Mouse (Mus musculus): ENCODE results near the gene Pld4. TPM values are rescaled to one million over a fixed set of nuclear protein-coding genes. Genes with fewer than 3 reads are reported as not detected.

Gene Pld4
- total and polyA plus RNA-seq, 2 experiments, result 8.5 to 20.5 TPM

DNA sequence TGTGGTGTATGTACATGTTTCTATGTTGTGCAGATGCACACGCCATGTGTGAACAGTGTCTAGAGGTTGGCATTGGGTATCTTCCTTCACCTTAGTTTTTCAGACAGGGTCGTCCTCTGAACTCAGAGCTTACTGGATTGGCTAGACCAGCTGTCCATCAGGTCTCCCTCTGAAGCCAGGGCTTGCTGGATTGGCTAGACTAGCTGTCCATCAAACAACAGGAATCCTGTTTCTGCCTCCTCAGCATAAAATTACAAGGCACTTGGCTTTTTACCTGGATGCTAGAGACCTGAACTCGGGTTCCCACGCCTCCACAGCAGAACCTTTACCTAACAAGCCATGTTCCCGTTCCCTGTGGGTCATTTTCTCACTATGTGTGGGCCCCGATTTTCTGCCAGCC lies 8.6 kb downstream of the Pld4 start:
- WGBS, result 84% methylated on average over 6 of the region's 6 CpGs
- H3K9ac ChIP-seq (ENCODE audit: low read depth, low read length), result no peak overlapping the region
- no peaks in the 10 kb centered on the region for H3K36me3 ChIP-seq (ENCODE audit: control insufficient read depth, insufficient read depth, low read length)
- H3K4me3 ChIP-seq (ENCODE audit: insufficient read depth, low read depth, low read length), result no peak overlapping the region
- no peaks in the 10 kb centered on the region for H3K27me3 ChIP-seq (ENCODE audit: control insufficient read depth, insufficient read depth, low read length)
- TF ChIP-seq POLR2A (IDR thresholded peaks at IDR 0.05; ENCODE audit: extremely low read depth, insufficient read depth, low read length) (no peak), CTCF (IDR thresholded peaks at IDR 0.05; ENCODE audit: low read depth, low read length) (no peak)
- H3K27ac ChIP-seq (replicated peaks; ENCODE audit: insufficient read depth, low read depth, low read length), result no peak overlapping the region
- no peak for DNase-seq (ENCODE audit: extremely low read depth, low read depth, low spot score)
- no peaks in the 10 kb centered on the region for H3K4me1 ChIP-seq (ENCODE audit: control insufficient read depth, insufficient read depth, low read length)
- H3K79me2 ChIP-seq (ENCODE audit: control insufficient read depth, insufficient read depth, low read length), result no peaks in the 10 kb centered on the region

GRCm38 (mm10) chr12:112769751-112770150 lies 9.3 kb downstream of the Pld4 start:
- H3K27ac ChIP-seq (replicated peaks; ENCODE audit: insufficient read depth, low read depth, low read length), result no peak overlapping the region
- H3K36me3 ChIP-seq (ENCODE audit: control insufficient read depth, insufficient read depth, low read length), result no peaks in the 10 kb centered on the region
- TF ChIP-seq CTCF (IDR thresholded peaks at IDR 0.05; ENCODE audit: low read depth, low read length) (no peak), POLR2A (IDR thresholded peaks at IDR 0.05; ENCODE audit: extremely low read depth, insufficient read depth, low read length) (no peak)
- no peaks in the 10 kb centered on the region for H3K4me1 ChIP-seq (ENCODE audit: control insufficient read depth, insufficient read depth, low read length)
- DNase-seq (ENCODE audit: extremely low read depth, low read depth, low spot score), result no peak
- no peaks in the 10 kb centered on the region for H3K27me3 ChIP-seq (ENCODE audit: control insufficient read depth, insufficient read depth, low read length)
- no peak overlapping the region for H3K9ac ChIP-seq (ENCODE audit: low read depth, low read length)
- no peaks in the 10 kb centered on the region for H3K79me2 ChIP-seq (ENCODE audit: control insufficient read depth, insufficient read depth, low read length)
- H3K4me3 ChIP-seq (ENCODE audit: insufficient read depth, low read depth, low read length), result no peak overlapping the region
- 85% methylated on average over 2 of the region's 2 CpGs for WGBS

- Histone ChIP-seq H3K4me1 (ENCODE audit: control insufficient read depth, insufficient read depth, low read length) (no peaks in the 10 kb centered on the region), H3K27me3 (ENCODE audit: control insufficient read depth, insufficient read depth, low read length) (no peaks in the 10 kb centered on the region), H3K4me3 (ENCODE audit: insufficient read depth, low read depth, low read length) (no peak overlapping the region), H3K27ac (replicated peaks; ENCODE audit: insufficient read depth, low read depth, low read length) (no peak overlapping the region), H3K9ac (ENCODE audit: low read depth, low read length) (no peak overlapping the region), H3K36me3 (ENCODE audit: control insufficient read depth, insufficient read depth, low read length) (no peaks in the 10 kb centered on the region), H3K79me2 (ENCODE audit: control insufficient read depth, insufficient read depth, low read length) (no peaks in the 10 kb centered on the region)
- DNase-seq (ENCODE audit: extremely low read depth, low read depth, low spot score), result no peak
- WGBS, result 77% methylated on average over 4 of the region's 4 CpGs
- TF ChIP-seq CTCF (IDR thresholded peaks at IDR 0.05; ENCODE audit: low read depth, low read length), result no peak
- no peak for TF ChIP-seq POLR2A (IDR thresholded peaks at IDR 0.05; ENCODE audit: extremely low read depth, insufficient read depth, low read length)
These were observed 9.9 kb downstream of the Pld4 start for GRCm38 (mm10) chr12:112770396-112770795.

- Histone ChIP-seq H3K4me1 (ENCODE audit: control insufficient read depth, insufficient read depth, low read length) (no peaks in the 10 kb centered on the region), H3K27me3 (ENCODE audit: control insufficient read depth, insufficient read depth, low read length) (no peaks in the 10 kb centered on the region), H3K36me3 (ENCODE audit: control insufficient read depth, insufficient read depth, low read length) (no peaks in the 10 kb centered on the region), H3K9ac (ENCODE audit: low read depth, low read length) (no peak overlapping the region), H3K4me3 (ENCODE audit: insufficient read depth, low read depth, low read length) (no peak overlapping the region), H3K27ac (replicated peaks; ENCODE audit: insufficient read depth, low read depth, low read length) (no peak overlapping the region), H3K79me2 (ENCODE audit: control insufficient read depth, insufficient read depth, low read length) (no peaks in the 10 kb centered on the region)
- TF ChIP-seq CTCF (IDR thresholded peaks at IDR 0.05; ENCODE audit: low read depth, low read length) (no peak), POLR2A (IDR thresholded peaks at IDR 0.05; ENCODE audit: extremely low read depth, insufficient read depth, low read length) (no peak)
- WGBS, result 88% methylated on average over 14 of the region's 14 CpGs
- no peak for DNase-seq (ENCODE audit: extremely low read depth, low read depth, low spot score)
These were observed 11.9 kb downstream of the Pld4 start for GRCm38 (mm10) chr12:112772306-112772705.

GRCm38 (mm10) chr12:112773366-112773765 lies 12.9 kb downstream of the Pld4 start:
- Histone ChIP-seq H3K27me3 (ENCODE audit: control insufficient read depth, insufficient read depth, low read length) (no peaks in the 10 kb centered on the region), H3K9ac (ENCODE audit: low read depth, low read length) (no peak overlapping the region), H3K4me1 (ENCODE audit: control insufficient read depth, insufficient read depth, low read length) (no peaks in the 10 kb centered on the region), H3K4me3 (ENCODE audit: insufficient read depth, low read depth, low read length) (no peak overlapping the region), H3K36me3 (ENCODE audit: control insufficient read depth, insufficient read depth, low read length) (no peaks in the 10 kb centered on the region), H3K79me2 (ENCODE audit: control insufficient read depth, insufficient read depth, low read length) (no peaks in the 10 kb centered on the region), H3K27ac (replicated peaks; ENCODE audit: insufficient read depth, low read depth, low read length) (no peak overlapping the region)
- no peak for DNase-seq (ENCODE audit: extremely low read depth, low read depth, low spot score)
- TF ChIP-seq POLR2A (IDR thresholded peaks at IDR 0.05; ENCODE audit: extremely low read depth, insufficient read depth, low read length), result no peak
- TF ChIP-seq CTCF (IDR thresholded peaks at IDR 0.05; ENCODE audit: low read depth, low read length), result no peak
- 40% methylated on average over 9 of the region's 9 CpGs for WGBS

DNA sequence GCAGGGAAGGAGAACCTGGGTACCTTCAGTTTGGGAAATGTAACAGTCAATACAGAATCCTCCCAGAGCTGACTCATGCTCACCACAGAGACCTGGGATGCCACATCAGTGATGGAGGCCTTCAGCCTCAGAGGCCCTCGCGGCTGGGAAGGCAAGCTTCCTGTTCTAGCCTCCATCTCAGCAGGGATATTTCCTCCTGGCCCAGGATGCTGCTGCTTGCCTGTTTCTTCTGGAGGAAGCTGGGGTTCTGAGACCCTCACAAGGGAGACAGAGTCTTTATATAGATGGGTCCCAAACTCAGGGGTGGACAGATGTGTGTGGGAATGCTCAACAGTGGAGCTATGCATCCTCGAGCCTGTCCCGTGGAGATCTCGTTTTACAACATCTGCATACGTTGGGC lies 13.6 kb downstream of the Pld4 start:
- Histone ChIP-seq H3K4me3 (ENCODE audit: insufficient read depth, low read depth, low read length) (no peak overlapping the region), H3K27ac (replicated peaks; ENCODE audit: insufficient read depth, low read depth, low read length) (no peak overlapping the region), H3K27me3 (ENCODE audit: control insufficient read depth, insufficient read depth, low read length) (no peaks in the 10 kb centered on the region), H3K4me1 (ENCODE audit: control insufficient read depth, insufficient read depth, low read length) (no peaks in the 10 kb centered on the region), H3K36me3 (ENCODE audit: control insufficient read depth, insufficient read depth, low read length) (no peaks in the 10 kb centered on the region), H3K79me2 (ENCODE audit: control insufficient read depth, insufficient read depth, low read length) (no peaks in the 10 kb centered on the region), H3K9ac (ENCODE audit: low read depth, low read length) (no peak overlapping the region)
- TF ChIP-seq POLR2A (IDR thresholded peaks at IDR 0.05; ENCODE audit: extremely low read depth, insufficient read depth, low read length), result no peak
- DNase-seq (ENCODE audit: extremely low read depth, low read depth, low spot score), result no peak
- WGBS, result 83% methylated on average over 6 of the region's 6 CpGs

Data from liver, adult 2 months (tissue).